Mouse (Mus musculus): ENCODE measurements around the gene Car5a. TPM values are rescaled to one million over a fixed set of nuclear protein-coding genes. Genes with fewer than 3 reads are reported as not detected.

The Car5a gene
- polyA plus RNA-seq, 2 experiments = 0.87 to 1.3 TPM

DNA sequence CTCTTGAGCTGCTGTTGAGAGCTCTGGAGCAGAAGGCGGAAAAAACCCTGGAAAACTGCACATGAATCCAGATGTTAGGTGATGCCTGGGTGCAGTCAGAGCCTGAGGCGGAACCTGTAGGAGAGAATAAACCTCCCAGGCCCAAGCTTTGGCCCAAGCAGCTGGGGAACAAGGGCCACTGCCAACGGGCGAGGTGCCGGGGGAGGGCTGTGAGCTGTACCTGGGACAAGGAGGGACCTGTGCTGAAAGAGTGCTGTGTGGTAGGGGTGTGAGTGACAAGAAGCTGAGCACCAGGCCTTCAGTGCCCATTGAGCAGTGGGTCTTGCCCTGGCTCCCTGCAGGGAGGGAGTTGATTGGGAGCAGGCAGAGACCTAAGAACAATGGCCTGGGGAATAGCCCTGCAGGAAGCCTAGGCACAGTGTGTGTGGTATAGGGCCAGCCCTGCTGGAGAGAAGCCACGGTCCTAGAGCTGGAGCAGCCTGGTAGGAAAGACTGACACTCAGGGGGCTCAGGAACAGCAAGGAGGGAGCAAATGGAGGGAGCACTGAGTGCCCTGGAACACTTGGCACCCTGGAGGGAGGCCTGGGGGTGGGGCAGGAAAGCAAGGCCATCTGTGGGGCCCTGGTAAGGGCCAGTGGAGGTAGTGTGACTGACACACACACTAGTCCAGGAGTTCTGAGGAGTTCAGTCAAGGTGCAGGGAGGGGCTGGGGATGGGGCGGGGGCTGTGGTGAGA, 22.2 kb upstream of the Car5a start:
- Histone ChIP-seq H3K4me1 (replicated peaks; ENCODE audit: control insufficient read depth in 2 of 2, insufficient read depth in 2 of 2, low read length in 1 of 2) (peaks cover 8 to 21% of the 10 kb centered on the region in 2 experiments; a peak in 3 of 4 replicates), H3K9me3 (ENCODE audit: control insufficient read depth, low read length) (no peaks in the 10 kb centered on the region), H3K9ac (replicated peaks) (no peak overlapping the region), H3K27ac (no peak overlapping the region), H3K36me3 (replicated peaks; ENCODE audit: control insufficient read depth, insufficient read depth, low read depth) (no peaks in the 10 kb centered on the region), H3K4me3 (ENCODE audit: insufficient read depth in 1 of 2, low read depth in 2 of 2, low read length in 2 of 2) (no peak overlapping the region), H3K4me2 (ENCODE audit: low read depth) (no peak overlapping the region), H3K27me3 (ENCODE audit: control insufficient read depth, insufficient read depth, low read length) (no peaks in the 10 kb centered on the region)
- 67% methylated on average over 7 of the region's 7 CpGs for WGBS (ENCODE audit: insufficient replicate concordance)
- DNase-seq (ENCODE audit: low read depth in 3 of 3, low spot score in 3 of 3) (no peak), ATAC-seq (ENCODE audit: insufficient read depth) (peak; percentile 40)
- TF ChIP-seq EP300 (IDR thresholded peaks at IDR 0.05; ENCODE audit: low read depth) = no peak
- TF ChIP-seq CTCF (IDR thresholded peaks at IDR 0.05; ENCODE audit: low read depth) = no peak

DNA sequence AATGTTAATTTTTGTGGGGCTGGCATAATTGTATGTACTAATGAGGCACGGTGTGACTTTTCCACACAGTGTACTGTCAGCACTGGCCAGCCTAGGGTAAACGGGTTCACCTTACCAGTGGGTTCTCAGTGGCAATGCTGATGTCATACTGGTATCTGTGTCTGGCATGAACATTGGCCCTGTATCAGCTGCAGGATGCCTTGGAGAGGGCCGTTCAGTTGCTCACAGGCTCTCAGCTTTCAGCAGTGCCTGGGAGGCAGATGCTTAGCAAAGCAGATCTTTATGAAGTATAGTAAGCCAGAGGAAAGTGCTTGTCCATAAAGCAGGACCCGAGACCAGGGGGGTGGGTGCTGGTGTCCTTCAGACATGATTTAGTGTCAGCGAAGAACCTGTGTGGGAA, 21.4 kb upstream of the Car5a start:
- WGBS (ENCODE audit: insufficient replicate concordance) = 71% methylated on average over 5 of the region's 5 CpGs
- H3K9me3 ChIP-seq (ENCODE audit: control insufficient read depth, low read length) = no peaks in the 10 kb centered on the region

DNA sequence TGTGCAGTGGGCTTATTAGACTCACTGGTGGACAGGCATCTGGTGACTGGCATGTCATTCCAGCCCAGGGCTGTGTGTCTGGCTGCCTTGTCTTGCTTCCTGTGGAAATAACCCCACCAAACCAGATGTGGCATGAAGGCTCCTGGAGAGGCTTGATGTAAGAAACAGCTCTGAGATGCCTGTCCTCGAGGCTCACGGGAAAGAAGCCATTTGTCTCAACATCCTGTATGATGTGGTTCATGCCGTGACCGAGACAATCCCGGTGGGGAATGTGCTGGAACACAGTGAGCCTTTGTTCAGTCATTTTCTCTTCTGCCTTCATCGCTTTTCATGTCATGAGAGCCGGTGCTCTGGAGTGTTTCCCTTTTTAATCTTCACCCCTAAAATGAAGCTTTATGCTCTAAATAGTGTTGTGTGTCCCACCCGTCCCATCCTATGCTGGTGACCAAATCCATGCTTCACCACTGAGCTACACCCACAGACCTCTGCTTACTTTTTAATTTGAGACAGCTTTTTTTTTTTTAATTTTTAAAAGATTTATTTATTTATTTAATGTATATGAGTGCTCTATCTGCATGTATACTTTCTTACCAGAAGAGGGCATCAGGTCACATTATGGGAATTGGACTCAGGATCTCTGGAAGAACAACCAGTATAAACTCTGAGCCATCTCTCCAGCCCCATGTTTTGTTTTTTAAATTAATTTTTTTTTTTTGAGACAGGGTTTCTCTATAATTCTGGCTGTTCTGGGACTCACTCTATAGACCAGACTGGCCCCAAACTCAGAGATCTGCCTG, 20.2 kb upstream of the Car5a start:
- TF ChIP-seq EP300 (IDR thresholded peaks at IDR 0.05; ENCODE audit: low read depth) = no peak
- no peak for TF ChIP-seq CTCF (IDR thresholded peaks at IDR 0.05; ENCODE audit: low read depth)
- no peak overlapping the region for H3K4me2 ChIP-seq (ENCODE audit: low read depth)

More for the DNA sequence above, 21.4 kb upstream of the Car5a start:
- ATAC-seq (ENCODE audit: insufficient read depth) = no peak
- Histone ChIP-seq H3K4me3 (ENCODE audit: insufficient read depth in 1 of 2, low read depth in 2 of 2, low read length in 2 of 2) (no peak overlapping the region), H3K4me2 (ENCODE audit: low read depth) (no peak overlapping the region), H3K4me1 (replicated peaks; ENCODE audit: control insufficient read depth in 2 of 2, insufficient read depth in 2 of 2, low read length in 1 of 2) (peaks cover 8 to 21% of the 10 kb centered on the region in 2 experiments; a peak in 3 of 4 replicates), H3K27me3 (ENCODE audit: control insufficient read depth, insufficient read depth, low read length) (no peaks in the 10 kb centered on the region), H3K36me3 (replicated peaks; ENCODE audit: control insufficient read depth, insufficient read depth, low read depth) (no peaks in the 10 kb centered on the region), H3K27ac (no peak overlapping the region), H3K9ac (replicated peaks) (no peak overlapping the region)
- TF ChIP-seq EP300 (IDR thresholded peaks at IDR 0.05; ENCODE audit: low read depth) = no peak
- TF ChIP-seq CTCF (IDR thresholded peaks at IDR 0.05; ENCODE audit: low read depth) = no peak
- DNase-seq (ENCODE audit: low read depth in 3 of 3, low spot score in 3 of 3) = no peak

DNA sequence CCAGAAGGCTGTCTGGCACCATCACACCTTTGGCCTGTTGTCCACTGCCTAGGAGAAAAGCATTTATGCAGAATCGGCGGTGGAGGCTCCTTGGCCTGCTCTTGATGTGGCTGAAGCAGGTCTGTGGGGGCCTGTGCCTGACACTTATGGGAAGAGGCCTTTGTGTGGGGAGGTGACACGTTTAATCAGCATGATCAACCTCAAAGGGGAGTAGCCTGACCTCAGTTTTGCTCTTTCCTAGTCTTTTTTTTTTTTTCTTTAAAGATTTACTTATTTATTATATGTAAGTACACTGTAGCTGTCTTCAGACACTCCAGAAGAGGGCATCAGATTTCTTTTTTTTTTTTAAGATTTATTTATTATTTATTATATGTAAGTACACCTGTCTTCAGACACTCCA, 18.2 kb upstream of the Car5a start:
- no peaks in the 10 kb centered on the region for H3K36me3 ChIP-seq (replicated peaks; ENCODE audit: control insufficient read depth, insufficient read depth, low read depth)
- H3K27ac ChIP-seq = no peak overlapping the region
- peaks cover 6 to 17% of the 10 kb centered on the region in 2 experiments; a peak in 3 of 4 replicates for H3K4me1 ChIP-seq (replicated peaks; ENCODE audit: control insufficient read depth in 2 of 2, insufficient read depth in 2 of 2, low read length in 1 of 2)
- no peak overlapping the region for H3K4me2 ChIP-seq (ENCODE audit: low read depth)
- 22% methylated on average over 3 of the region's 3 CpGs for WGBS (ENCODE audit: insufficient replicate concordance)
- H3K9ac ChIP-seq (replicated peaks) = no peak overlapping the region
- H3K4me3 ChIP-seq (ENCODE audit: insufficient read depth in 1 of 2, low read depth in 2 of 2, low read length in 2 of 2) = no peak overlapping the region
- DNase-seq (ENCODE audit: low read depth in 3 of 3, low spot score in 3 of 3) (no peak), ATAC-seq (ENCODE audit: insufficient read depth) (no peak)
- H3K9me3 ChIP-seq (ENCODE audit: control insufficient read depth, low read length) = no peaks in the 10 kb centered on the region
- TF ChIP-seq EP300 (IDR thresholded peaks at IDR 0.05; ENCODE audit: low read depth) = no peak
- H3K27me3 ChIP-seq (ENCODE audit: control insufficient read depth, insufficient read depth, low read length) = no peaks in the 10 kb centered on the region

More for the DNA sequence above, 20.2 kb upstream of the Car5a start:
- WGBS (ENCODE audit: insufficient replicate concordance) = 78% methylated on average over 8 of the region's 8 CpGs
- no peak overlapping the region for H3K4me3 ChIP-seq (ENCODE audit: insufficient read depth in 1 of 2, low read depth in 2 of 2, low read length in 2 of 2)
- no peaks in the 10 kb centered on the region for H3K27me3 ChIP-seq (ENCODE audit: control insufficient read depth, insufficient read depth, low read length)
- DNase-seq (ENCODE audit: low read depth in 3 of 3, low spot score in 3 of 3) (no peak), ATAC-seq (ENCODE audit: insufficient read depth) (no peak)
- no peak overlapping the region for H3K9ac ChIP-seq (replicated peaks)
- H3K36me3 ChIP-seq (replicated peaks; ENCODE audit: control insufficient read depth, insufficient read depth, low read depth) = no peaks in the 10 kb centered on the region
- no peaks in the 10 kb centered on the region for H3K9me3 ChIP-seq (ENCODE audit: control insufficient read depth, low read length)
- peaks cover 8 to 21% of the 10 kb centered on the region in 2 experiments; a peak in 3 of 4 replicates for H3K4me1 ChIP-seq (replicated peaks; ENCODE audit: control insufficient read depth in 2 of 2, insufficient read depth in 2 of 2, low read length in 1 of 2)
- no peak overlapping the region for H3K27ac ChIP-seq

DNA sequence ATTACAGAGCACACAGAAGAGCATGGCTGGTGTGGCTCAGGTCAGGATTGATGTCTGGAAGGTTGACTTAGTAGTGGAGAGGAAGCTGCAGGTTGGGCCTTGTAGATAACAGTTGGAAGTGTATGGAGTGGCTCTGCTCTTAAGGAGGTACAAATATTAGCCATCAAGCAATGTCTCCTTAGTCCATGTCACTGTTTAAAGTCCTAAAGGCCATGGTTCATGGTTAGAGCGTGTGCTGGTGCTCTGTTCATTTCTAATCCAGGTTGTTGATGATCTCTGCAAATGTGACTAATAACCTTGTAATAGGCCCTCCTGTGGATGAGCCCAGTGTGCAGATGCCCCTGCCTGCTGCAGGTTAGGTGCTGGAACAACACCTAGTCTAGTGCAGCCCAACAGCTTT, 13.7 kb upstream of the Car5a start:
- no peak for ATAC-seq (ENCODE audit: insufficient read depth)
- 71% methylated on average over 1 of the region's 1 CpGs for WGBS (ENCODE audit: insufficient replicate concordance)
- Histone ChIP-seq H3K4me2 (ENCODE audit: low read depth) (no peak overlapping the region), H3K4me3 (ENCODE audit: insufficient read depth in 1 of 2, low read depth in 2 of 2, low read length in 2 of 2) (no peak overlapping the region), H3K4me1 (replicated peaks; ENCODE audit: control insufficient read depth in 2 of 2, insufficient read depth in 2 of 2, low read length in 1 of 2) (peaks cover 15 to 31% of the 10 kb centered on the region in 2 experiments), H3K27ac (no peak overlapping the region), H3K9ac (replicated peaks) (no peak overlapping the region), H3K36me3 (replicated peaks; ENCODE audit: control insufficient read depth, insufficient read depth, low read depth) (peaks cover 3% of the 10 kb centered on the region; the same call in 1 of the 2 replicates), H3K9me3 (ENCODE audit: control insufficient read depth, low read length) (no peaks in the 10 kb centered on the region), H3K27me3 (ENCODE audit: control insufficient read depth, insufficient read depth, low read length) (no peaks in the 10 kb centered on the region)
- no peak for TF ChIP-seq CTCF (IDR thresholded peaks at IDR 0.05; ENCODE audit: low read depth)
- TF ChIP-seq EP300 (IDR thresholded peaks at IDR 0.05; ENCODE audit: low read depth) = no peak
- no peak for DNase-seq (ENCODE audit: low read depth in 3 of 3, low spot score in 3 of 3)
